Mouse (Mus musculus) kidney, adult 2 months (tissue): ENCODE measurements around the gene Slc22a21.

Experiments used
- CTCF ChIP-seq: fragments of 200-500 bp; conservative IDR thresholded peaks from 2 replicates; pipeline ENCODE4 v1.5.1; 2011; ENCODE audit warnings: low read depth, mild to moderate bottlenecking, control low read depth, low read length, moderate library complexity, mixed read lengths; ENCODE audit not compliant: insufficient read depth, insufficient read length
- POLR2A ChIP-seq: fragments of 200-500 bp; IDR thresholded peaks from one replicate; pipeline ENCODE4 v1.6.1; 2011; ENCODE audit warnings: low read depth, low read length, control low read depth

- TF ChIP-seq CTCF = no peak
- no peak for TF ChIP-seq POLR2A
Observed at GRCm38 (mm10) chr11:54004221-54004620, 24.1 kb upstream of the Slc22a21 start.
